Mouse (Mus musculus) urinary bladder, postnatal 10 days (tissue): ENCODE results near the gene Abcg5.

ENCODE experiments used
- DNase-seq: peaks from one replicate; pipeline ENCODE4 v3.0.0; 2022; ENCODE audit warnings: low spot score

The Abcg5 gene

GRCm38 (mm10) chr17:84608606-84609005 is 74.2 kb downstream of the Abcg5 start:
- DNase-seq, result no peak
